Mouse (Mus musculus): ENCODE measurements at regions not wholly inside any gene's neighbourhood (a gene's known extent, or its start where the extent isn't known, plus 50 kb on each side); places are given as distances from the start of the nearest gene placed in this dataset.

- 84% methylated on average over 5 of the region's 5 CpGs for WGBS
- peak; percentile 2 for DNase-seq (ENCODE audit: low spot score)
- H3K4me2 ChIP-seq (ENCODE audit: low read depth, low read length, poor library complexity, severe bottlenecking) = no peak overlapping the region
These were observed 694.0 kb downstream of the 1190002N15Rik start for GRCm38 (mm10) chr9:93843869-93844268.

More at GRCm38 (mm10) chr9:93843869-93844268, 694.0 kb downstream of the 1190002N15Rik start:
- Histone ChIP-seq H3K4me1 (ENCODE audit: insufficient read depth, low read length) (no peaks in the 10 kb centered on the region), H3K36me3 (ENCODE audit: insufficient read depth, low read length) (no peaks in the 10 kb centered on the region), H3K9ac (replicated peaks; ENCODE audit: low read length, poor library complexity, severe bottlenecking) (no peak overlapping the region), H3K4me3 (ENCODE audit: low read depth, low read length) (no peak overlapping the region), H3K9me3 (ENCODE audit: low read length) (no peaks in the 10 kb centered on the region), H3K27ac (ENCODE audit: low read depth, low read length) (no peak overlapping the region), H3K27me3 (ENCODE audit: insufficient read depth, low read length) (no peaks in the 10 kb centered on the region)
- no peak for ATAC-seq (ENCODE audit: low FRiP score)
- no peak for TF ChIP-seq CTCF (IDR thresholded peaks at IDR 0.05)

All from midbrain, postnatal 0 days (tissue).